Mouse (Mus musculus) lung, embryonic 14.5 days (tissue): ENCODE data around the gene Tmem178. TPM values are rescaled to one million over a fixed set of nuclear protein-coding genes. Genes with fewer than 3 reads are reported as not detected.

Source experiments
- ATAC-seq: fragments of 200-750 bp; cut with Nextera tagmentation; 2 replicates; pipeline ENCODE4 v1.8.0; 2017; ENCODE audit warnings: mild to moderate bottlenecking, moderate TSS enrichment, moderate library complexity; ENCODE audit not compliant: insufficient read depth
- DNase-seq: peaks from one replicate; pipeline ENCODE4 v3.0.0-alpha.2; 2015
- H3K27ac ChIP-seq: fragments of 300-500 bp; sonication (generic); 2 replicates; pipeline ENCODE4 v1.5.1; 2014; ENCODE audit warnings: low read depth, mild to moderate bottlenecking, moderate library complexity
- H3K27me3 ChIP-seq: fragments of 300-500 bp; sonication (generic); 2 replicates; pipeline ENCODE4 v1.6.1; 2014; ENCODE audit warnings: low read length, control low read depth; ENCODE audit not compliant: insufficient read depth
- H3K36me3 ChIP-seq: fragments of 300-500 bp; sonication (generic); 2 replicates; pipeline ENCODE4 v1.6.1; 2014; ENCODE audit warnings: control low read depth; ENCODE audit not compliant: insufficient read depth
- H3K4me1 ChIP-seq: fragments of 300-500 bp; sonication (generic); 2 replicates; pipeline ENCODE4 v1.6.1; 2014; ENCODE audit warnings: antibody characterized with exemption, control low read depth; ENCODE audit not compliant: insufficient read depth
- H3K4me2 ChIP-seq: fragments of 300-500 bp; sonication (generic); 2 replicates; pipeline ENCODE4 v1.6.1; 2014; ENCODE audit warnings: mild to moderate bottlenecking
- H3K4me3 ChIP-seq: fragments of 300-500 bp; sonication (generic); 2 replicates; pipeline ENCODE4 v1.5.1; 2014; ENCODE audit warnings: low read depth, low read length
- H3K9ac ChIP-seq: fragments of 300-500 bp; sonication (generic); 2 replicates; pipeline ENCODE4 v1.6.1; 2014
- H3K9me3 ChIP-seq: fragments of 300-500 bp; sonication (generic); 2 replicates; pipeline ENCODE4 v1.6.1; 2016; ENCODE audit warnings: low read depth, low read length, control low read depth
- CTCF ChIP-seq: IDR thresholded peaks from 2 replicates; pipeline ENCODE4 v1.5.1; 2016; ENCODE audit warnings: antibody characterized with exemption, low read depth
- WGBS: fragments of 180-500 bp; shearing (Covaris S2); extraction: QIAGEN DNeasy Blood & Tissue Kit; methylation state at CpG from one replicate; pipeline ENCODE4 v1.1.7; 2014; 5-methylcytosine and 5-hydroxymethylcytosine counted together
- polyA plus RNA-seq: library from polyadenylated mRNA; unstranded; fragments of >200 nt; fragmentation: Nextera tagmentation; extraction: Ambion mirVana; gene quantifications from 2 replicates; pipeline ENCODE4 v1.2.1, GENCODE M21; 2014

The Tmem178 gene
- polyA plus RNA-seq, 1 experiment from 2014 or later: 13.6 TPM

DNA sequence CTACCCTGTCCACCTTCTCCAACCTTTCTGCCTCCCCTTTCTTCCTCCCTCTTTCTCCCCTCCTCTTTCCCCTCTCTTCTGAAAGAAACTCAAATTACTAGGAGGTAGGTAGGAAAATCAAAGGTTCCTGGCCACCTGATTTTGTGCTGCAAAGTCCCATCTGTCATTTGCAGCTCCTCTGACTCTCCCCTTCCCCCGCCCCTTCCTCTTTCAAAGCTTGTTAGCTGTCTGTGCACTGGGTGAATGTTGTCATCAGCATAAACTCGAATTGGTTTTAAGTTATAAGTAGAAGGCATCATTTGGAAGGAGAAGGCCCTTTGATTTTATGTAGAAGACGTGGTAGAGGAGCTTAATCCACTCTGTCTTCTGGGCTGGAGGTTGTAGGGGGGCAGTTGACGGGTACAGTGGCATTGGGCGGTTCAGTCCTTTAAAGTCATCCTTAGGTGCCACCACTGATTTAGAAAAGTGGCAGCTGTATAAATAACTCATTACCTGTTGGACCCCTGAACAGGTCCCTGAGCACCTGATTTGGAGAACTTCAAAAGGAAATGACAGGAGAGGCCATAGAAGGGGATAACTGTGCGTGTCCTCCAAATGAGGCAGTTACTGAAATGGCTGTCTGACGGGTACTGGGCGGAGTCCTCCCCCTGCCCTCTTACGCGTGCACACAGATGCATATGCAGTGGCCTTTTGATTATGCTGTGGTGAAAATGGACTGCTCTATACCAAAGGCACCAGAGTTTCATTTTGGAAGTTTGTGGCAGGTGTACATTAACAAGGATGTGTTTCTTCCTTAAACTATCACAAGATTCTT, 11.8 kb downstream of the Tmem178 start:
- Histone ChIP-seq H3K4me3 (no peak overlapping the region), H3K27ac (no peak overlapping the region), H3K9ac (no peak overlapping the region), H3K36me3 (no peaks in the 10 kb centered on the region), H3K4me2 (no peak overlapping the region), H3K4me1 (0 out of 2 replicates have a peak, but pooled peaks cover 5% of the 10 kb centered on the region), H3K27me3 (no peaks in the 10 kb centered on the region), H3K9me3 (0 out of 2 replicates have a peak, but pooled peaks cover 3% of the 10 kb centered on the region)
- ATAC-seq: no peak
- no peak for DNase-seq
- 70% methylated on average over 10 of the region's 10 CpGs for WGBS
- no peak for TF ChIP-seq CTCF

DNA sequence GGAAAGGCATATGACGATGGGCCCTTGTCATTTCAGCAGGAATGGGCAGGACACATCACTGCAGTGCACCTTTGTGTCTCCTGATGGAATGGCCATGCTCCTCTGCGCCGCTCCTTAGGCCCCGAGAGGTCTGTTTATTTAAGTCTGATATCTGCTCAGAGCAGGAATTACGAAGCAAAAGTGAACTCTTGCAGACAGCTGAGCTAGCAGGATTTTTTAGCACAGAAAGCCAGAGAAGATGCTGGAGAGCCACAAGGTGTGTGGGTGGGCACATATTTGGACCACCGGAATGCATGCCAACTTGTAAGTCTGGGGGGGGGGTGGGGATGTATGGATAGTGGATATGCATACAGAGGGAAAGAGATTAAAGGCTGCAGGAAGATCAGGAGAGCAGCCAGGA, 13.9 kb downstream of the Tmem178 start:
- 27% methylated on average over 6 of the region's 6 CpGs for WGBS
- Histone ChIP-seq H3K4me3 (no peak overlapping the region), H3K27me3 (no peaks in the 10 kb centered on the region), H3K4me1 (no peaks in the 10 kb centered on the region), H3K9ac (no peak overlapping the region), H3K36me3 (no peaks in the 10 kb centered on the region), H3K27ac (no peak overlapping the region), H3K9me3 (0 out of 2 replicates have a peak, but pooled peaks cover 3% of the 10 kb centered on the region), H3K4me2 (no peak overlapping the region)
- ATAC-seq (no peak), DNase-seq (no peak)
- no peak for TF ChIP-seq CTCF

DNA sequence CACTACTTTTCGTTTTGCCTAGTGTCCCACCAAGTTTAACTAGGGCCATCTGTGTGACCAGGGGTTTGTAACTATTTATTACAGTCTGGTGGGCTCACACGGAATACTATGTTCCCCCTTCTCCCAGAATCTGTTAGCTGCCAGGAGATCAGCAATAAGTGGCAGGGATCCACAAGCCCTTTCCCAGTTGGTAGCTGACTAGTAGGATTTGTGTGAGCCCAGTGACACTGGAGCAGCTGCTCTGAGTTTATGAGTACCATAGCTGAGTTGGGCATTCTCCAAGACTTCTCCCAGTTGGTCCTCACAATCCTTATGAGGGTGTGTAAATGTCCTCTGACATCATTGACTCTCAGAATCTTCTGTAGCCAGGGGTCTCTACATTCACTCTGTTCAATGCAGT, 15.4 kb downstream of the Tmem178 start:
- no peaks in the 10 kb centered on the region for H3K36me3 ChIP-seq
- no peak overlapping the region for H3K4me3 ChIP-seq
- H3K9ac ChIP-seq: no peak overlapping the region
- ATAC-seq (no peak), DNase-seq (no peak)
- no peaks in the 10 kb centered on the region for H3K4me1 ChIP-seq
- H3K9me3 ChIP-seq: 0 out of 2 replicates have a peak, but pooled peaks cover 3% of the 10 kb centered on the region
- no peak overlapping the region for H3K27ac ChIP-seq
- no peaks in the 10 kb centered on the region for H3K27me3 ChIP-seq
- WGBS: 60% methylated on average over 2 of the region's 2 CpGs
- TF ChIP-seq CTCF: no peak
- no peak overlapping the region for H3K4me2 ChIP-seq

DNA sequence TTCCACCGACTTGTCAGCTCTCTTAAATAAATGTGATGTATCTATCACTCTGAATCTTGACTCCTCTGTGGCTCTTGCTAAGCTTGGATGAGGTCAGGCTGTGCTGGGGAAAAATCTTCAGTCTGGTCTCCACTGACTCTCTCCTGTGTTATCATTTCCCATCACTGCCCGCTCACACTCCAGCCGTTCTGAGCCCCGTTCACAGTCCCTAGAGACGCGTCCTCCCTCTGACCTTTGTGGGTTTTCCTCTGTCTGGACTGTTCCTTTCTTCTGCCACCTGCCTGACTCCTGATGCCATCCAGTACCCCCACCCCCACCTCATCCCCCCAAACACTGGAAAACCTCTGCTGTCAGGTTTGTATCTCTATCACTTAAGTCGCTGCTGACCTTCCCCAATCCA, 23.0 kb downstream of the Tmem178 start:
- no peak for DNase-seq
- ATAC-seq: no peak
- H3K36me3 ChIP-seq: no peaks in the 10 kb centered on the region
- no peaks in the 10 kb centered on the region for H3K9me3 ChIP-seq
- H3K4me1 ChIP-seq: peaks cover 11% of the 10 kb centered on the region; the same call in 1 of the 2 replicates
- no peak overlapping the region for H3K4me2 ChIP-seq
- 40% methylated on average over 7 of the region's 7 CpGs for WGBS
- no peak overlapping the region for H3K9ac ChIP-seq
- H3K27ac ChIP-seq: no peak overlapping the region
- H3K4me3 ChIP-seq: no peak overlapping the region
- no peak for TF ChIP-seq CTCF
- no peaks in the 10 kb centered on the region for H3K27me3 ChIP-seq

DNA sequence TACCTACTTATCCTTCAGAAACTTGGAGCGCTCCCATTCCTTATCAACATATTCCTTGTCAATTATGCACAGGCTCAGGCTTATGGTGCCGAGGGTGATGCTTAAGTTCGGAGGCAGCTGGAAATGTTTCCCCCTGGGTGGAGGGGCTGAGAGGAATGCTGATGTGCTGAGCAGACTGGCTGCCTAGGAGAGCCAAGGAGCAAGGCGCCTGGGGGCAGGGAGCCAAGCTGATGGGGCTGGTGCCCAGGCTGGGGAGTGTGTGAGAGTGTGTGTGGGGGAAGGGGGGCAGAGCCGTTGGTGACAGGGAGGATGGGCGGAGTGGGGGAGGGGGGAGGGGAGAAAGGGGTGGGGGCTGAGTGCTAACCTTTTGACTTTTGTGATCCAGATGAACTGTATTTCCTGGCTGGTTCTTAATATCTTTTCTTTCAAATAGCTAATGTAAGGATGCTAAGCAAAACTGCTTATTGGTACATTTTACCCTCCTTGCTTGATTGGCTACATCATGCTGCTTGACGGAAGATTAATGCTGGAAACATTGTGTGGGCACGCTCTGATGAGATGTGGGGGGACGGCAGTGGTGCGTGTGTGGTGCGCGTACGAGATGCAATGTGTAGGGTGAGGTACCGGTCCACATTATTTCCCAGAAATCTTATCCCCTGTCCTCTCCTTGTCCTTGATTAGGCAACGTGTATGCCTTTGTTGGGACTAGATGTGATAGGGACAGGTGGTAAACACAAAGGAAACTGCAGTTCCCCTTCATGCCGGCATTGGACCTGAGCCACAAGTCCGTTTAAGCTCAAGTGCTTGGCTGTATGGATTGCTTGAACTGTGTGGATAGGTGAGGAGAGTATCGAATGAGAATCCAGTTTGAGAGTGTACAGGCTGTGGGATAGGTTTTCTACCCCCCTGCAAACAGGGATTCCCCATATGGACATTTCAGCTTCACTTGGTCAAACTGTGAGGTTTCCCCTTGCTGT, 25.5 kb downstream of the Tmem178 start:
- Histone ChIP-seq H3K4me3 (no peak overlapping the region), H3K27ac (no peak overlapping the region), H3K9me3 (no peaks in the 10 kb centered on the region), H3K4me2 (no peak overlapping the region), H3K36me3 (no peaks in the 10 kb centered on the region), H3K4me1 (peaks cover 11% of the 10 kb centered on the region; the same call in 1 of the 2 replicates), H3K9ac (no peak overlapping the region), H3K27me3 (no peaks in the 10 kb centered on the region)
- ATAC-seq (peak; percentile 86), DNase-seq (peak; percentile 78)
- TF ChIP-seq CTCF: no peak
- 47% methylated on average over 17 of the region's 18 CpGs for WGBS

DNA sequence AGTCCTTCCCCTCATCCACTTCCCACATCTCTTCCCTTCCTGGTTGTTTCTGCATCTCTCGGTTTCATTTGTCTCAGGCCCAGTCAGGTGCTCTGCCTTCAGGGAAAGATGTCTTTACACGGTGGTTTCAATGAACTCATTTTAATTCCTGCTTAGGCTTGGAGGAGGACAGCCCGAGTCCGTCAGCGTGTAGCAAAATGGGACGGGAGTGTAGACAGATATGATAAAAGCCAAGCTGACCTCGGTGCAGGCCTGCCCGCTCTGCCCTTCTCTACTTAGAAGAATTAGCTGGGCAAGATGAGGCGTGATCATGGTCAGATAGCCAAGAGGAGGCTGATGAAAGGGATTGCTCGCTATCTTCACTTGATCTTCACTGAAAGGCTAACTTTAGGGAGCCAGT, 26.3 kb downstream of the Tmem178 start:
- Histone ChIP-seq H3K27me3 (no peaks in the 10 kb centered on the region), H3K27ac (no peak overlapping the region), H3K9ac (no peak overlapping the region), H3K4me2 (no peak overlapping the region), H3K4me1 (peaks cover 11% of the 10 kb centered on the region; the same call in 1 of the 2 replicates), H3K4me3 (no peak overlapping the region), H3K9me3 (no peaks in the 10 kb centered on the region), H3K36me3 (no peaks in the 10 kb centered on the region)
- WGBS: 38% methylated on average over 10 of the region's 10 CpGs
- DNase-seq: no peak
- no peak for ATAC-seq
- TF ChIP-seq CTCF: no peak

DNA sequence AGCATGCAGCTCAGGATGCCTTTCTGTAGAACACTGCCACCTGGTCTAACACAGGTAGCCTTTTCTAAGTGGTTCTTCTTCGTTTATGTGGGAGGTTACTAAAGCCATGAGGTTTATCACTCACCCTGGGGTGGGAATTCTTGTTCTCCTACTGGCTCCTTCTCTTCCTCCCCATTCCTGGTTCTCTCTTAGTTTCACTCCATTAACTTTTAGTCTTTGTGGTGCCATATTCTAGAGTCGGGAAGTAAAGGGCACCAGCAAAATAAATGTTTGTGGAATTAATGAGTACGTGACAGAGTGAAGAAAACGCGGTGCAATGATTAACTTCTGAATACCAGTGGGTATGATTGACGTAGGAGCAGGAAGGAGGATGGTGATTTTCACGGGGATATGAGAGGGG, 28.5 kb downstream of the Tmem178 start:
- no peaks in the 10 kb centered on the region for H3K36me3 ChIP-seq
- DNase-seq: no peak
- WGBS: 78% methylated on average over 7 of the region's 7 CpGs
- no peak overlapping the region for H3K4me2 ChIP-seq
- no peak overlapping the region for H3K9ac ChIP-seq
- no peak for ATAC-seq
- TF ChIP-seq CTCF: no peak
- no peaks in the 10 kb centered on the region for H3K27me3 ChIP-seq
- H3K4me1 ChIP-seq: peaks cover 11% of the 10 kb centered on the region; the same call in 1 of the 2 replicates
- H3K27ac ChIP-seq: no peak overlapping the region
- H3K4me3 ChIP-seq: no peak overlapping the region
- H3K9me3 ChIP-seq: no peaks in the 10 kb centered on the region
